Mouse (Mus musculus): Measurements from ENCODE around the gene Eif4g1.

- TF ChIP-seq CTCF (IDR thresholded peaks at IDR 0.05; ENCODE audit: low read depth), result no peak
- no peak for TF ChIP-seq EP300 (IDR thresholded peaks at IDR 0.05; ENCODE audit: low read depth)
These were observed 48.3 kb upstream of the Eif4g1 start for GRCm38 (mm10) chr16:20619541-20620398.

Data from heart, postnatal 0 days (tissue).